ENCODE assay signal across 12 mouse cellular contexts in the genomic region with DNA sequence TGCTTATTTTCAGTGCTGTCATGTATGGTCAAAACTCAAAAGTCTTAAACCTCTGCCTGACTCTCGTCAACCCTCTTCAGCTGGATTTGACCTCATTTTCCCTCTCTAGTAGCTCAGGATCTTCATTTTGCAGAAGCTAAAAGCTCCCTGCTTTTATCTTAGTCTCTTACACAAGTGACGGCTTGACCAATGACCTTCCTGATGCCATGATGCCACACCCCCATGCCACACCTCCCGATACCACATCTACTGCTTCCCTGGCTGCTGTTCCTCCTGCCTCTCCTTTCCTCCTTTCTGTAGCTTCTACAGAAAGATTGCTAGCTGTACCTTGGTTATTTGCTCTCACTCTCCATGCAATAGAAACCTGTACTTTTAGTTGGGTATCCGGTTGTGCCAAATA. TPM values are rescaled to one million over a fixed set of nuclear protein-coding genes. Genes with fewer than 3 reads are reported as not detected.
DNase-seq lines count a peak whose midpoint lies in the region; ATAC-seq and TF ChIP-seq lines count a peak whose summit lies in the region.
"Had no signal": no experiment of that assay in that cellular context is flagged by ENCODE, and none has a peak within 500 bp of the region (broad histone marks: within the 10 kb centered on the region; RNA-seq: fewer than 3 reads in every experiment).

No protein-coding gene starts in this region.

- H3K36me3 ChIP-seq in heart, embryonic 14.5 days (ENCODE audit: control insufficient read depth, insufficient read depth, low read length): peaks cover 20% of the 10 kb centered on the region; the same call in 1 of the 2 replicates
- H3K36me3 ChIP-seq in liver, embryonic 14.5 days (replicated peaks; ENCODE audit: control insufficient read depth, insufficient read depth, low read depth): no peaks in the 10 kb centered on the region
- peaks cover 11% of the 10 kb centered on the region; the same call in 1 of the 2 replicates for H3K36me3 ChIP-seq in limb, embryonic 10.5 days
- H3K36me3 ChIP-seq: forebrain, embryonic 15.5 days had no signal

- ATAC-seq in heart, embryonic 14.5 days (ENCODE audit: insufficient number of reproducible peaks, insufficient read depth, low FRiP score, low read depth): no peak
- peak; percentile 72; the same call in 1 of the 2 replicates for ATAC-seq in liver, embryonic 14.5 days (ENCODE audit: insufficient read depth)
- peak; percentile 70; the same call in 1 of the 2 replicates for ATAC-seq in monocyte, adult 5-6 weeks (replicated peaks; ENCODE audit: insufficient number of reproducible peaks, low FRiP score, low TSS enrichment, poor library complexity, severe bottlenecking)
- ATAC-seq: forebrain, embryonic 15.5 days had no signal

- 0 out of 4 replicates have a peak, but pooled peaks cover 2 to 8% of the 10 kb centered on the region in 2 experiments for H3K4me1 ChIP-seq in heart, embryonic 14.5 days (ENCODE audit: control insufficient read depth in 2 of 2, insufficient read depth in 2 of 2, low read length in 2 of 2)
- peaks cover 10 to 23% of the 10 kb centered on the region in 2 experiments for H3K4me1 ChIP-seq in liver, embryonic 14.5 days (replicated peaks; ENCODE audit: control insufficient read depth in 2 of 2, insufficient read depth in 2 of 2, low read length in 1 of 2)
- no peaks in the 10 kb centered on the region for H3K4me1 ChIP-seq in limb, embryonic 10.5 days
- H3K4me1 ChIP-seq: forebrain, embryonic 15.5 days; midbrain, embryonic 10.5 days had no signal

- H3K4me3 ChIP-seq in heart, embryonic 14.5 days (ENCODE audit: control insufficient read depth in 1 of 2, insufficient read depth in 1 of 2, low read depth in 1 of 2, low read length in 2 of 2): no peak overlapping the region
- peak overlapping the region in 1 of 2 experiments; percentile 0; a peak in 2 of 4 replicates for H3K4me3 ChIP-seq in liver, embryonic 14.5 days (ENCODE audit: insufficient read depth in 1 of 2, low read depth in 2 of 2, low read length in 2 of 2)
- no peak overlapping the region for H3K4me3 ChIP-seq in limb, embryonic 10.5 days
- H3K4me3 ChIP-seq: forebrain, embryonic 15.5 days; midbrain, embryonic 10.5 days had no signal

- H3K9ac ChIP-seq in heart, embryonic 14.5 days (ENCODE audit: low read length): no peak overlapping the region
- no peak overlapping the region for H3K9ac ChIP-seq in liver, embryonic 14.5 days (replicated peaks)
- H3K9ac ChIP-seq: forebrain, embryonic 15.5 days had no signal

- 48% methylated on average over 4 of the region's 4 CpGs for WGBS in heart, embryonic 14.5 days
- WGBS in liver, embryonic 14.5 days (ENCODE audit: insufficient replicate concordance): 17% methylated on average over 4 of the region's 4 CpGs
- 64% methylated on average over 4 of the region's 4 CpGs for WGBS in limb, embryonic 10.5 days

- no peaks in the 10 kb centered on the region for H3K9me3 ChIP-seq in heart, embryonic 14.5 days (ENCODE audit: control insufficient read depth, low read length)
- no peaks in the 10 kb centered on the region for H3K9me3 ChIP-seq in liver, embryonic 14.5 days (ENCODE audit: control insufficient read depth, low read length)
- H3K9me3 ChIP-seq in limb, embryonic 10.5 days (replicated peaks): no peaks in the 10 kb centered on the region
- H3K9me3 ChIP-seq: forebrain, embryonic 15.5 days; midbrain, embryonic 10.5 days had no signal

- intact Hi-C loops in heart, postnatal 25 days (cut with DNase I): no loop called here

- TF ChIP-seq CTCF in liver, embryonic 14.5 days (IDR thresholded peaks at IDR 0.05; ENCODE audit: low read depth): no peak

- no peak for DNase-seq in heart, postnatal 25 days (ENCODE audit: low spot score)
- DNase-seq in c-Kit-positive CD71-positive TER-119-positive erythroid progenitor cells, embryonic 14.5 days (ENCODE audit: low spot score): peak; percentile 52
- peak in 1 of 3 experiments; percentile 39 for DNase-seq in liver, embryonic 14.5 days (ENCODE audit: low read depth in 3 of 3, low spot score in 3 of 3)
- no peak for DNase-seq in kidney, adult 11 months
- no peak for DNase-seq in limb, embryonic 10.5 days (ENCODE audit: low spot score)
- DNase-seq: gastrocnemius, postnatal 25 days had no signal

- no peak for TF ChIP-seq EP300 in liver, embryonic 14.5 days (IDR thresholded peaks at IDR 0.05; ENCODE audit: low read depth)

- H3K27ac ChIP-seq in heart, embryonic 14.5 days (replicated peaks in 1 of 2; ENCODE audit: control insufficient read depth in 1 of 2, insufficient read depth in 1 of 2, low read depth in 2 of 2, low read length in 2 of 2): no peak overlapping the region
- no peak overlapping the region for H3K27ac ChIP-seq in liver, embryonic 14.5 days
- no peak overlapping the region for H3K27ac ChIP-seq in limb, embryonic 10.5 days
- H3K27ac ChIP-seq: forebrain, embryonic 15.5 days; midbrain, embryonic 10.5 days had no signal

- H3K4me2 ChIP-seq in heart, embryonic 14.5 days (ENCODE audit: low read length): peak overlapping the region; percentile 21; the same call in 1 of the 2 replicates
- H3K4me2 ChIP-seq in liver, embryonic 14.5 days (ENCODE audit: low read depth): peak overlapping the region; percentile 60
- H3K4me2 ChIP-seq: forebrain, embryonic 15.5 days had no signal

- no peaks in the 10 kb centered on the region for H3K27me3 ChIP-seq in heart, embryonic 14.5 days (ENCODE audit: control insufficient read depth, insufficient read depth, low read length)
- no peaks in the 10 kb centered on the region for H3K27me3 ChIP-seq in liver, embryonic 14.5 days (ENCODE audit: control insufficient read depth, insufficient read depth, low read length)
- no peaks in the 10 kb centered on the region for H3K27me3 ChIP-seq in limb, embryonic 10.5 days (ENCODE audit: low read depth, poor library complexity, severe bottlenecking)
- H3K27me3 ChIP-seq: forebrain, embryonic 15.5 days had no signal

RNA-seq across cellular contexts. Expression of gene Fam102b, which starts 29.6 kb away (rescaled TPM):
- 9.4 and 9.8 TPM in 2 replicates for polyA plus RNA-seq in heart, embryonic 14.5 days (2014; fragmentation: Nextera tagmentation; extraction: Ambion mirVana)
- 10 to 100 TPM; 10.8 to 13.5 TPM for total RNA-seq in heart, postnatal 25 days (2021)
- polyA plus RNA-seq in liver, embryonic 14.5 days (2012; rRNA removed): 1.6 and 2.0 TPM in 2 replicates
- polyA plus RNA-seq in liver, embryonic 14.5 days (2014; fragmentation: Nextera tagmentation; extraction: Ambion mirVana): 1.3 and 2.2 TPM in 2 replicates
- total RNA-seq in monocyte, adult 5-6 weeks (2017): 17.6 to 26.8 TPM (median 25.0 TPM) in 3 replicates
- 4.4 and 4.9 TPM in 2 replicates for polyA plus RNA-seq in limb, embryonic 10.5 days (2016; fragmentation: Nextera tagmentation; extraction: Ambion mirVana)

RNA-seq across cellular contexts. Expression of gene Gm9857, which starts 57.5 kb away (rescaled TPM):
- polyA plus RNA-seq in heart, embryonic 14.5 days (2014; fragmentation: Nextera tagmentation; extraction: Ambion mirVana): not detected in 2 replicates
- total RNA-seq in heart, postnatal 25 days (2021): not detected
- polyA plus RNA-seq in liver, embryonic 14.5 days (2012; rRNA removed): not detected in 2 replicates
- polyA plus RNA-seq in liver, embryonic 14.5 days (2014; fragmentation: Nextera tagmentation; extraction: Ambion mirVana): not detected in 2 replicates
- total RNA-seq in monocyte, adult 5-6 weeks (2017): not detected in 3 replicates
- polyA plus RNA-seq in limb, embryonic 10.5 days (2016; fragmentation: Nextera tagmentation; extraction: Ambion mirVana): not detected in 2 replicates
- total RNA-seq: gastrocnemius, postnatal 25 days; left cerebral cortex, postnatal 14 days had no signal
- polyA plus RNA-seq: midbrain, embryonic 10.5 days; thymus, postnatal 0 days had no signal

RNA-seq across cellular contexts. Expression of gene Henmt1, which starts 58.1 kb away (rescaled TPM):
- polyA plus RNA-seq in heart, embryonic 14.5 days (2014; fragmentation: Nextera tagmentation; extraction: Ambion mirVana): not detected in 2 replicates
- not detected for total RNA-seq in heart, postnatal 25 days (2021)
- 0.02 and 0.03 TPM in 2 replicates for polyA plus RNA-seq in liver, embryonic 14.5 days (2012; rRNA removed)
- 0.08 TPM in 1 of 2 replicates, not detected in the other for polyA plus RNA-seq in liver, embryonic 14.5 days (2014; fragmentation: Nextera tagmentation; extraction: Ambion mirVana)
- not detected in 3 replicates for total RNA-seq in monocyte, adult 5-6 weeks (2017)
- polyA plus RNA-seq in limb, embryonic 10.5 days (2016; fragmentation: Nextera tagmentation; extraction: Ambion mirVana): 0.48 and 0.88 TPM in 2 replicates
- total RNA-seq: gastrocnemius, postnatal 25 days had no signal
